Mouse (Mus musculus) intestine, embryonic 14.5 days (tissue): Measurements from ENCODE around the gene Nos1ap. TPM values are rescaled to one million over a fixed set of nuclear protein-coding genes. Genes with fewer than 3 reads are reported as not detected.

Source experiments
- ATAC-seq: fragments of 200-750 bp; cut with Nextera tagmentation; replicated peaks from 2 replicates; pipeline ENCODE4 v1.8.0; 2017; ENCODE audit warnings: low read depth, moderate number of reproducible peaks, moderate TSS enrichment, moderate library complexity; ENCODE audit not compliant: low FRiP score, low TSS enrichment
- DNase-seq: peaks from one replicate; pipeline ENCODE4 v3.0.0-alpha.2; 2018; ENCODE audit warnings: low spot score
- H3K27ac ChIP-seq: fragments of 300-500 bp; sonication (generic); 2 replicates; pipeline ENCODE4 v1.5.1; 2014; ENCODE audit warnings: low read depth, mild to moderate bottlenecking, control low read depth
- H3K27me3 ChIP-seq: fragments of 300-500 bp; sonication (generic); replicated peaks from 2 replicates; pipeline ENCODE4 v1.6.1; 2014; ENCODE audit warnings: low read length, control low read depth; ENCODE audit not compliant: control insufficient read depth, insufficient read depth
- H3K36me3 ChIP-seq: fragments of 300-500 bp; sonication (generic); 2 replicates; pipeline ENCODE4 v1.6.1; 2014; ENCODE audit warnings: low read length, control low read depth; ENCODE audit not compliant: control insufficient read depth, insufficient read depth
- H3K4me1 ChIP-seq: fragments of 300-500 bp; sonication (generic); replicated peaks from 2 replicates; pipeline ENCODE4 v1.6.1; 2014; ENCODE audit warnings: low read length, control low read depth, mixed read lengths; ENCODE audit not compliant: control insufficient read depth, insufficient read depth
- H3K4me2 ChIP-seq: fragments of 300-500 bp; sonication (generic); 2 replicates; pipeline ENCODE4 v1.6.1; 2014; ENCODE audit warnings: low read length
- H3K4me3 ChIP-seq: fragments of 300-500 bp; sonication (generic); 2 replicates; pipeline ENCODE4 v1.5.1; 2014; ENCODE audit warnings: low read depth, low read length, control low read depth, mixed read lengths
- H3K9ac ChIP-seq: fragments of 300-500 bp; sonication (generic); 2 replicates; pipeline ENCODE4 v1.6.1; 2014; ENCODE audit warnings: mild to moderate bottlenecking, low read length
- H3K9me3 ChIP-seq: fragments of 300-500 bp; sonication (generic); 2 replicates; pipeline ENCODE4 v1.6.1; 2016; ENCODE audit warnings: low read length, control low read depth; ENCODE audit not compliant: control insufficient read depth
- WGBS: fragments of 180-500 bp; shearing (Covaris S2); extraction: QIAGEN DNeasy Blood & Tissue Kit; methylation state at CpG from one replicate; pipeline ENCODE4 v1.1.7; 2014; 5-methylcytosine and 5-hydroxymethylcytosine counted together
- polyA plus RNA-seq: library from polyadenylated mRNA; unstranded; fragments of >200 nt; fragmentation: Nextera tagmentation; extraction: Ambion mirVana; gene quantifications from 2 replicates; pipeline ENCODE4 v1.2.1, GENCODE M21; 2014

Nos1ap gene
- polyA plus RNA-seq, 1 experiment from 2014 or later, result 12.1 TPM

DNA sequence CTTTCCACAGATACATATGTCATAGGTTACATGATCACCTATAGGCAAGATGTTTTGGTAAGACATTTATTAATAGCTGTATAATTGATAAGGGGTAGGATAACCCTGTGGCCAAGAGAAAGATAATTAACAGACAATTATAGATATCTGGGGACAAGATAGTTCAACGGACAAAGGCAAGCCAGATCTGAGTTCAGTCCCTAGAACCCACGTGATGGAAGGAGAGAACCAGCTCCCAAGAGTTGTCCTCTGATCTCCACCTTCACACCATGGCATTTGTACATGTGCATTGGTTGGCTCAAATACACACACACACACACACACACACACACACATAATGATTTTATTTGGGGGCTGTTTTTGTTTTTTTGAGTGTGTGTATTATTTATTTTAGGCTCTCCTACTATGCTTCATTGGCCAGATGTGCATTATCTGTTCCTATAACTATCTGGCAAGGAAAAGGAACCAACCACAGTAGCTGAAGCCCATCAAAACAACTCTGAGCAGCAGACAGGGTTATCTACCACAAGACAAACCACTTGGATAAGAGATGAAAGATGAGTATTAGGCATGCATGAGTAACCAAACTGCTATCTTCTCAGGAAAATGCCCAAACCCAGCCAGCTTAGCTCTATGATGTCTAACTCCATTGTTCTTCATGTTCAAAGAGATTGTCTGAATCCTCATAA, 30.2 kb upstream of the Nos1ap start:
- Histone ChIP-seq H3K9me3 (peaks cover 4% of the 10 kb centered on the region; the same call in 1 of the 2 replicates), H3K9ac (no peak overlapping the region), H3K27me3 (no peaks in the 10 kb centered on the region), H3K27ac (no peak overlapping the region), H3K4me2 (no peak overlapping the region), H3K4me3 (no peak overlapping the region), H3K36me3 (no peaks in the 10 kb centered on the region), H3K4me1 (no peaks in the 10 kb centered on the region)
- ATAC-seq, result no peak
- DNase-seq, result no peak
- 79% methylated on average over 2 of the region's 2 CpGs for WGBS

DNA sequence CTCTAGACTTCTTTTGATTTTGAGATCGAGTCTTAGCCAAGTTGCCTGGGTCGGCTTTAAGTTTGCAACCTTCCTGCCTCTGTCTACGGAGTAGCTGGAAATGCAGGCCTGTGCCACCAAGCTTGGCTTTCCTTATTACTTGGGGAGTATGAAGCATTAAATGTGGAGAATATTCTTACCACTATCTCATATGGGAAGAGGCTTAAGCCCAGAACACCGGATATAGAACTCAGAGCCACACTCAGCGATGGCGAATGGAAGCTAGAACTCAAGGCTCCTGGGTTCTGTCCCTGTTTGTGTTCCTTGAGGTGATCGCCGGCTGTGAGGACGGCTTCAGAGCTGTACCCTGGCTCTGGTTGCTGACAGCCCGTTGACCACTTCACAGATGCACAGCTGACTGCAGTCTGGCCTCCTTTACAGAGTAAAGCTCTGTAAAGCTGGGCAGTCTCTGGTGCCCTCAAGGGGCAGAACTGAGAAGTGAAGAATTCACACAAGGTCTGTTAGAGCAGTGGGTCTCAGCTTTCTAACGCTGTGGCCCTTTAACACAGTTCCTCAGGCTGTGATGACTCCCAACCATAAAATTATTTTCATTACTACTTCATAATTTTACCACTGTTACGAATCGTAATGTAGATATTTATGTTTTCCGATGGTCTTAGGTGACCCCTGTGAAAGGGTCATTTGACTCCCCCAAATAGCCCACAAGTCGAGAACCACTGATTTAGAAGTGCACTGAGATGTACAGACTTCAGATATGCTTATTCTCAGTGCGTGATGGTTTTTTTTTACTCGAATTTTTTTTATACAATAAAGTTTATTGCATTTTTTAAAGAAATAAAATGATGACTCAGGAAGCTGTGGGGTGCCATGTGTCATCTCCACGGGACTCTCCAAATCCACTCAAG, 23.6 kb upstream of the Nos1ap start:
- peak; percentile 81 for DNase-seq
- Histone ChIP-seq H3K36me3 (no peaks in the 10 kb centered on the region), H3K9ac (no peak overlapping the region), H3K4me3 (no peak overlapping the region), H3K27me3 (no peaks in the 10 kb centered on the region), H3K4me1 (no peaks in the 10 kb centered on the region), H3K4me2 (no peak overlapping the region), H3K9me3 (no peaks in the 10 kb centered on the region), H3K27ac (no peak overlapping the region)
- ATAC-seq, result peak; percentile 89
- WGBS, result 57% methylated on average over 18 of the region's 18 CpGs

DNA sequence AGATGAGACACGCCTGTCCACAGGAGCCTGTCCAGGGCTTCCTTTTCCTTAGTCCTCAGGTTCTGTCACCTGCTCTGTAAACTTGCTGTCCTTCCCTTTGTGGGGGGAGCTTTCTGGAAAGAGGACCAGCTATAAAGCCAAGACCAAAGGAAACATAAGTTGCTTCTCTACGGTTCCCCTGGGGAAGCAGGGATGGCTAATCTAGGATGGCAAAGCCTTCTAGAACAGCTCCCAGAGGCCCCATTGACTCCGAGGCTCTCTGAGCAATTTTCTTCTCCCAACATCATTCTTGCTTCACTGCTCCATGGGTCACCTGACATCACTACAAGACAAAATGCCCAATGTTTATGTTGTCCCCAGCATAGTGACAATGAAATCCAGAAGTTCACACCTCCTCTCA, 22.0 kb upstream of the Nos1ap start:
- H3K4me1 ChIP-seq, result no peaks in the 10 kb centered on the region
- WGBS, result 93% methylated on average over 3 of the region's 3 CpGs
- no peak overlapping the region for H3K4me2 ChIP-seq
- DNase-seq, result no peak
- no peaks in the 10 kb centered on the region for H3K27me3 ChIP-seq
- no peaks in the 10 kb centered on the region for H3K9me3 ChIP-seq
- H3K9ac ChIP-seq, result no peak overlapping the region
- H3K27ac ChIP-seq, result no peak overlapping the region
- H3K36me3 ChIP-seq, result no peaks in the 10 kb centered on the region
- ATAC-seq, result no peak
- no peak overlapping the region for H3K4me3 ChIP-seq

DNA sequence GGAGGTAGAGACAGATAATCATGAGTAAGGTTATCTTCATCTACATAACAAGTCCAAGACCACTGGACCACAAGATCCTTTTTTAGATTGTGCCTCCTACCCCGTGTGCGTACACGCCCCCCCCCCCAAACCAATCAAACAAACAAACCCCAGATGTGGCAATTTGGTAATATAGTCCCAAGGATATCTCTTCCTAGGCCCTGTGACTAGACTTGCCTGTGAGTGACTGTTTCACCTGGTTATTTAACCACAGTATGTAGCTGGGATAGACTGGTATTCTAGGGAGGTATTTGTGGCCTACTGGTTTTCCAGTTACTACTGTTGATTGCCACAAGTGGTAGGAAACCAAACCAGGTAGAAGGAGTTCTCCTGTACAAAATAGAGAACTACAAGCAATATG, 21.0 kb upstream of the Nos1ap start:
- no peak for ATAC-seq

DNA sequence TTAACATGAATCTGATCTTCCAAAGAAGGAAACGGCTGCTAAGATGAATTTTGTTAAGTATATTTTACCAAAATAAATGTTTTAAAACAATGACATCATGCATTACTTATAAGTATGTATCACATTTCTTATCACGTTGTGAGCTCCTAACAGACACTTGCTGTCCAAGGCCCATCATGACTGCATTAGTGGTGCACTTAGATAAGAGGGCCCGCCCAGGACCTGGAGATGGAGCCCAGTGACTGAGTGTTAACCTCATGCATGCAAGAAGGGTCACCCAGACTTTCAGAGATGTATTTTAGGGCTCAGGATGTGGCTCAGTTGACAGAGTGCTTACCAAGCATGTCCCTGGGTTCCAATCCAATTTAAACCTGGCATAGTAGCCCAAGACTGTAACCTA, 20.6 kb upstream of the Nos1ap start:
- no peaks in the 10 kb centered on the region for H3K4me1 ChIP-seq
- H3K9me3 ChIP-seq, result no peaks in the 10 kb centered on the region
- ATAC-seq (no peak), DNase-seq (no peak)
- H3K27me3 ChIP-seq, result no peaks in the 10 kb centered on the region
- WGBS, result 74% methylated on average over 3 of the region's 3 CpGs
- H3K36me3 ChIP-seq, result no peaks in the 10 kb centered on the region
- H3K9ac ChIP-seq, result no peak overlapping the region
- H3K27ac ChIP-seq, result no peak overlapping the region
- H3K4me2 ChIP-seq, result no peak overlapping the region
- H3K4me3 ChIP-seq, result no peak overlapping the region

More for the DNA sequence above, 21.0 kb upstream of the Nos1ap start:
- H3K27ac ChIP-seq, result no peak overlapping the region
- H3K4me2 ChIP-seq, result no peak overlapping the region
- H3K9ac ChIP-seq, result no peak overlapping the region
- H3K27me3 ChIP-seq, result no peaks in the 10 kb centered on the region
- no peak overlapping the region for H3K4me3 ChIP-seq
- WGBS, result 95% methylated on average over 3 of the region's 3 CpGs
- no peak for DNase-seq
- no peaks in the 10 kb centered on the region for H3K9me3 ChIP-seq
- no peaks in the 10 kb centered on the region for H3K36me3 ChIP-seq
- no peaks in the 10 kb centered on the region for H3K4me1 ChIP-seq

DNA sequence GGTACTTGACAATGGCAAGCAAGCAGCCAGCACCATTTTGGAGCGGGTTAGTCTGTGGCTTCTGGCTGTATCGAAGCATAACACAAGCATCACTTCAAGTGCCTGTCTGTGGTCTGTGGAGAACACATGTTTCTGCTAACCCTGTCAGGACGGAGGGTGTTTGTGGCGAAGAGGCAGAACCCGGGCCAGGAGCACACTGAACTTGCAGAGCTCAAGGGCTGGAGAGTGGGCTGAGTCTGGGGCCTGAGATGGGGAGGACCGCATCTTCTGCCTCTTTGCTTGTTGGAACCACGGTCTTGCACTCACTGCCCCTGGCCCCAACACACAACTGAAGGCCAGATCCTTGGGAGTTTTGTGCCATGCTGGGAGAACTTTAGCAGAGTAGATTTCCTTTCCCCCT, 20.2 kb upstream of the Nos1ap start:
- H3K9me3 ChIP-seq, result no peaks in the 10 kb centered on the region
- no peak for DNase-seq
- no peak overlapping the region for H3K4me2 ChIP-seq
- ATAC-seq, result no peak
- no peak overlapping the region for H3K9ac ChIP-seq
- no peaks in the 10 kb centered on the region for H3K27me3 ChIP-seq
- WGBS, result 67% methylated on average over 7 of the region's 7 CpGs
- H3K27ac ChIP-seq, result no peak overlapping the region
- H3K4me1 ChIP-seq, result no peaks in the 10 kb centered on the region
- no peaks in the 10 kb centered on the region for H3K36me3 ChIP-seq
- H3K4me3 ChIP-seq, result no peak overlapping the region

DNA sequence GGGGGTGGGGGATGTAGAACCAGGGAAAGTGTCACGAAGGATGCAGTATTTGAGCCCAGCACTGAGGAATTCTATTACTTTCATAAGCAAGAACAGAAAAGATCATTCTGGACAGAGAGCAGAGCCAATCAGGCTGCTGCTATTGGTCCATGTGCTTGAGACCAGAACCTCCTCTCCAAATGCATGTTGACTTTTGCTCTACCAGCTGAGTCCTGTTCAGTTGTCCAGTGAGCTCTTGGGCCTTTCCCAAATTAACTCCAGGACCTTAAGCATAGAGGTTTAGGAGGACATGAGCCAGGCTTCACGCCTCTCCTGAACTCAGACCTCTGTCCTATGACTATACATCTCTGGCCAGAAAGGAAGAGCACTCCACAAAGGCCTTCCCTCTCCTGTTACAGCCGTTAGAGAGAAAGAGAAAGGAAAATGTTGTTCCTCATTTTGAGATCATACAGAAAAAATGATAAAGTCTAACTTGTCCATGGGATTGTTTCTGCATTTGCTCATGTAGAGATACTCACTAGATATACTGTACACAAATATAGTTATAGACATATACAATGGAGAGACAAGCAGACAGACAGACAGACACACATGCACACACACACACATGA, 18.9 kb upstream of the Nos1ap start:
- no peaks in the 10 kb centered on the region for H3K9me3 ChIP-seq
- ATAC-seq (no peak), DNase-seq (no peak)
- no peaks in the 10 kb centered on the region for H3K4me1 ChIP-seq
- H3K27me3 ChIP-seq, result no peaks in the 10 kb centered on the region
- H3K9ac ChIP-seq, result no peak overlapping the region
- 81% methylated on average over 3 of the region's 3 CpGs for WGBS
- H3K4me3 ChIP-seq, result no peak overlapping the region
- H3K27ac ChIP-seq, result no peak overlapping the region
- no peak overlapping the region for H3K4me2 ChIP-seq
- no peaks in the 10 kb centered on the region for H3K36me3 ChIP-seq

DNA sequence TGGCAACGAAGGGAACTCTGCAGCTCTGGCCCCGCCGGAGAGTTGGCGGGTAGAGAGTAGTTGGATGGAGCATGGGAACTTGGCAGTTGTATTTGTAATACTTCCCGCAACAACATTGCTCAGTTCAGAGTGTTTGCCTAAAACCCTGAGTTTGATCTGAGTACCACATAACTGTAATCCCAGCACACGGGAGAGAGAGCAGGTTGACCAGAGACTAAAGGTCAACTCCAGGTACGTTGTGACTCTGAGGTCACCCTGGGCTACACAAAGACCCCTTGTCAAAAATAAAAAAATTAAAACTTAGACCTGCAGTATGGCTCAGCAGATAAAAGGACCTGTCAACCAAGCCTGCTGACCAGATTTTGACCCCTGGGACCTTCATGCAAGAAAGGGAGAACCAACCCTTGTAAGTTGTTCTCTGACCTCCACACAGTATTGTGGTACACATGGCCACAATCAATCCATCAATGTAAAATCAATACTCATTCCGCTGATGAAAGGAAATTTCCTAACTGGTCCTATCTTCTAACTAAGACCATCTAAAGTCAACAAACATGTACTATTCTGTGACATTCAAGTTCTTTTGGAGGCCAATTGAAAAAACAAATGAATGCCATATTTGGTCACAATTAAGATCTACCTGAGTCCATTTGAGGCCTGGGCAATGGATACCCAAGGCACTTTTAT, 17.7 kb upstream of the Nos1ap start:
- Histone ChIP-seq H3K4me2 (no peak overlapping the region), H3K4me1 (no peaks in the 10 kb centered on the region), H3K9me3 (no peaks in the 10 kb centered on the region), H3K36me3 (no peaks in the 10 kb centered on the region), H3K4me3 (no peak overlapping the region), H3K27ac (no peak overlapping the region), H3K27me3 (no peaks in the 10 kb centered on the region), H3K9ac (no peak overlapping the region)
- DNase-seq, result no peak
- no peak for ATAC-seq
- WGBS, result 92% methylated on average over 8 of the region's 8 CpGs
